Comparison of ENCODE assay signal across 13 mouse cellular contexts in the genomic region with DNA sequence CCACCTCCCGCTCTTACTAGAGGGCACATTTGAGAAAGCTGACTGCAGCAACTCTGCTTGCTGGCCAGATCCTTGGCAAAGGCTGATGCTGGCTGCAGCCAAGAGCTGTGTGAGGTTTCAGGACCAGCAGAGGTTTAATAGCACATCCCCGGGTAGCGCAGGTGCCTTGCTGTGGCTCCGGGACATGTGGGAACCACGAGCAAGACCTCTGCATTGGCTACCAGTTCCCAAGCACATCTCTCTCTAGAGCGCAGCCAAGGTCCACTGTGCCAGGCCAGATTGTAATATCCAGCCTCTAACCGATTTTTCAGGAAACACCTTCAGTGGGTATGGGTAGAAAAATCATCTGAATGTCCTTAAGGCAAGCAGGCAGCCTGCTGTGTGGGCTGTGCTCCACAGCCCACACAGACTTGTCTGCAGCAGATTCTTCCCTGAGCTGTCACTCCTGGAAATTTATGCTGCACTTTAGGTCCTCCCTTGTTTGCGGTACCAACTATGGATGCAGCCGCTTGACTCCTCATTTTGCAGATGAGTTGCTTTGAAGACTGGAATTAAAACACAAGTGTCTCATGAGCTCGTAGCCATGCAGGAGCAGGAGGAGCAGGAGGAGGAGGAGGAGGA.
DNase-seq lines count a peak whose midpoint lies in the region; ATAC-seq and TF ChIP-seq lines count a peak whose summit lies in the region.
"Had no signal": no experiment of that assay in that cellular context is flagged by ENCODE, and none has a peak within 500 bp of the region (broad histone marks: within the 10 kb centered on the region; RNA-seq: fewer than 3 reads in every experiment).

No protein-coding gene starts in this region.

- no peak overlapping the region for H3K9ac ChIP-seq in midbrain, embryonic 15.5 days
- H3K9ac ChIP-seq: heart, embryonic 13.5 days; liver, postnatal 0 days; neural tube, embryonic 12.5 days had no signal

- no peaks in the 10 kb centered on the region for H3K36me3 ChIP-seq in midbrain, embryonic 15.5 days (replicated peaks)
- H3K36me3 ChIP-seq: heart, embryonic 13.5 days; limb, embryonic 10.5 days; neural tube, embryonic 12.5 days had no signal

- no peaks in the 10 kb centered on the region for H3K27me3 ChIP-seq in midbrain, embryonic 15.5 days (replicated peaks)
- H3K27me3 ChIP-seq: neural tube, embryonic 12.5 days had no signal

- peak overlapping the region; percentile 92 for H3K27ac ChIP-seq in layer of hippocampus, adult 2 months
- no peak overlapping the region for H3K27ac ChIP-seq in midbrain, embryonic 15.5 days
- H3K27ac ChIP-seq: heart, embryonic 13.5 days; neural tube, embryonic 12.5 days had no signal

- TF ChIP-seq CTCF in layer of hippocampus, adult 2 months (conservative IDR thresholded peaks at IDR 0.05) = no peak

- ATAC-seq in frontal cortex, adult (ENCODE audit: low TSS enrichment) = peak; percentile 66
- ATAC-seq in midbrain, embryonic 15.5 days (replicated peaks) = no peak
- ATAC-seq: liver, postnatal 0 days had no signal

- no peaks in the 10 kb centered on the region for H3K9me3 ChIP-seq in midbrain, embryonic 15.5 days
- H3K9me3 ChIP-seq: heart, embryonic 13.5 days; limb, embryonic 10.5 days; neural tube, embryonic 12.5 days had no signal

- H3K4me3 ChIP-seq in layer of hippocampus, adult 2 months = no peak overlapping the region
- H3K4me3 ChIP-seq in midbrain, embryonic 15.5 days = no peak overlapping the region
- H3K4me3 ChIP-seq: heart, embryonic 13.5 days; neural tube, embryonic 12.5 days had no signal

- H3K4me1 ChIP-seq in midbrain, embryonic 15.5 days = no peaks in the 10 kb centered on the region
- H3K4me1 ChIP-seq: heart, embryonic 13.5 days had no signal

- H3K4me2 ChIP-seq in midbrain, embryonic 15.5 days = no peak overlapping the region
- H3K4me2 ChIP-seq: midbrain, embryonic 11.5 days had no signal

- no peak for DNase-seq in frontal cortex, postnatal 10 days (ENCODE audit: low spot score in 2 of 2)
- DNase-seq in layer of hippocampus, adult 2 months (ENCODE audit: low spot score in 2 of 2) = no peak
- DNase-seq in layer of hippocampus, adult 9-10 months (ENCODE audit: low spot score) = no peak
- peak; percentile 24 for DNase-seq in cerebellum, adult 8-10 months
- DNase-seq in left cerebral cortex, postnatal 14 days (ENCODE audit: low spot score in 2 of 2) = peak; percentile 11 to 14
- DNase-seq in lung, postnatal 14 days = no peak
- DNase-seq: liver, postnatal 0 days had no signal

- WGBS in midbrain, embryonic 15.5 days = 82% methylated on average over 9 of the region's 10 CpGs

- intact Hi-C loops in left cerebral cortex, postnatal 14 days (cut with DNase I) = loop anchor here (10.0 kb wide), 1 partner anchor 992 kb away; no protein-coding TSS in a partner anchor

Comparison
In these comparisons a context has a peak if more than half of its experiments do, and no peak if none do; other contexts are left out.
1. DNase-seq: peak in cerebellum, adult 8-10 months (single experiment) and left cerebral cortex, postnatal 14 days (2 of 2); none in frontal cortex, postnatal 10 days (0 of 2), layer of hippocampus, adult 2 months (0 of 2), layer of hippocampus, adult 9-10 months (single experiment) and lung, postnatal 14 days (single experiment).